Mouse (Mus musculus): ENCODE data around the gene Icosl. TPM values are rescaled to one million over a fixed set of nuclear protein-coding genes. Genes with fewer than 3 reads are reported as not detected.
"Not testable (repeated sequence)": the region's sequence is repeated elsewhere in the genome, so short reads cannot be mapped to it uniquely, and the experiment has no call there.

Icosl gene
- total and polyA plus RNA-seq, 2 experiments: 0.55 to 0.95 TPM

DNA sequence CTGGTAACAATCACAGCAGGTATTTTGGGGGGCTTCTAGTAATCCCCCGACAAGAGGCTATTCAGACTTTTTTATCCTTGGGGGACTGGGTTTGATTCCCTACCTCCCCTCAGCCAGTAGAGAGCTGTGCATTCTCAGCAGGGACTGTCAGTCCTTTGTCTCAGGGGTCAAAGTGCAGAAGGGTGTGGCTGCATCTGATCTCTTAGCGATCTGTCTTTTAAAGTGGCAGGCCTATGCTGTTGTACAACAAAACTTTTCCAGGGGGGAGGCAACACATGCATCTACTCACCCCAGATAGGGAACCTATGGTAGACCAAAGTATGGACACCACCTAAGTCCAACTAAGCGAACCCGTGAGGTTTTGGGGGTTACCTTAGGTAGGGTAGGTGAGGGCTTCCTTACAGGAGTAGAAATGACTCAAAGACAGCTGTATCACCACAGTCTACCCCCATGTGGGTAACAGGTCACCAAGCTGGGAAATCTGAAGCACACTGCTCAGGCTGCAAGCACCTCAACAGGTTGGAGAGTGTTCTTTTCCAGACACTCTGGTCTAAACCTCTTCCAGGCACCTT is 45.5 kb downstream of the Icosl start:
- Histone ChIP-seq H3K79me2 (ENCODE audit: control insufficient read depth, insufficient read depth, low read length) (no peaks in the 10 kb centered on the region), H3K4me3 (ENCODE audit: insufficient read depth, low read depth, low read length) (no peak overlapping the region), H3K27me3 (ENCODE audit: control insufficient read depth, insufficient read depth, low read length) (no peaks in the 10 kb centered on the region), H3K27ac (replicated peaks; ENCODE audit: insufficient read depth, low read depth, low read length) (no peak overlapping the region), H3K4me1 (ENCODE audit: control insufficient read depth, insufficient read depth, low read length) (no peaks in the 10 kb centered on the region), H3K9ac (ENCODE audit: low read depth, low read length) (no peak overlapping the region), H3K36me3 (ENCODE audit: control insufficient read depth, insufficient read depth, low read length) (no peaks in the 10 kb centered on the region)
- DNase-seq (ENCODE audit: extremely low read depth, low read depth, low spot score): no peak
- 86% methylated on average over 4 of the region's 4 CpGs for WGBS
- TF ChIP-seq CTCF (IDR thresholded peaks at IDR 0.05; ENCODE audit: low read depth, low read length) (no peak), POLR2A (IDR thresholded peaks at IDR 0.05; ENCODE audit: extremely low read depth, insufficient read depth, low read length) (no peak)

DNA sequence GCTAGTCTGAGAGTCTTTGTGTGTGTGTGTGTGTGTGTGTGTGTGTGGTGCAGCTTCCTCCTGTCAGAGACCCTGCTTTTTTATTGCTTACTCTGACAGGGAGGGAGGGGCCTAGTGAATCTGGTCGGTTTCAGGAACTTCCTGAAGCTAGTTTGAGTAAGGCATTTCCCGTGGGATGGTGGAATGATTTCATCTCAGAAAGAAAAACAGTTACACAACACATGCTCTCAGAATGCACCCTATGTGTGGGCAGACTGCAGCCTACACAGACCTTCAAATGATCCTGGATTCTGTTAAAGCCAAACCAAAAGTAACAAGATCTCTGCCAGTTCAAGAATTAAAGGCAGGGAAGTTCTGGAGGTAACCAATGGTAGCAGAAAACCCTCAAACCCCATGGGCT is 46.1 kb downstream of the Icosl start:
- DNase-seq (ENCODE audit: extremely low read depth, low read depth, low spot score): no peak
- H3K27ac ChIP-seq (replicated peaks; ENCODE audit: insufficient read depth, low read depth, low read length): no peak overlapping the region
- H3K4me3 ChIP-seq (ENCODE audit: insufficient read depth, low read depth, low read length): no peak overlapping the region
- H3K9ac ChIP-seq (ENCODE audit: low read depth, low read length): no peak overlapping the region
- 48% methylated on average over 2 of the region's 2 CpGs for WGBS
- H3K4me1 ChIP-seq (ENCODE audit: control insufficient read depth, insufficient read depth, low read length): no peaks in the 10 kb centered on the region
- H3K36me3 ChIP-seq (ENCODE audit: control insufficient read depth, insufficient read depth, low read length): no peaks in the 10 kb centered on the region
- TF ChIP-seq POLR2A (IDR thresholded peaks at IDR 0.05; ENCODE audit: extremely low read depth, insufficient read depth, low read length) (no peak), CTCF (IDR thresholded peaks at IDR 0.05; ENCODE audit: low read depth, low read length) (no peak)
- H3K27me3 ChIP-seq (ENCODE audit: control insufficient read depth, insufficient read depth, low read length): no peaks in the 10 kb centered on the region
- H3K79me2 ChIP-seq (ENCODE audit: control insufficient read depth, insufficient read depth, low read length): no peaks in the 10 kb centered on the region

DNA sequence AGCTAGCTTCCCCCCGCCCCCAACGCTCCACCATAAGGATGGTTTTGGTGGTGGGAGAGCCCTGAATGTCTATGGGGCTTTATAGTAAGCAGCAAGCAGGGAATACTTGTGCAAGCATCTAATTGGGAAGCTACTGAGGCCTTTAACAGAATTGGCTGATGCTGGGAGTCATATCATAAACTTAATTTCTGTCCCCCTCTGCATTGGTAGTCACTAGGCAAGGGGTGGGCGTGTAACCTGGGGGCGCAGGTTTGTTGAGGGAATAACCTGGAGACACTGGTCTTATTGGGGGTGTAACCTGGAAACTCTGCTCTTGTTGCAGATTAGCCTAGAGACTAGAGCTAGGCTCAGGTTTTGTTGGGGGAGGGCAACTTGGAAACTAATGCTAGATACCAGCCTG is 50.3 kb downstream of the Icosl start:
- no peak for TF ChIP-seq CTCF (IDR thresholded peaks at IDR 0.05; ENCODE audit: low read depth, low read length)
- TF ChIP-seq POLR2A (IDR thresholded peaks at IDR 0.05; ENCODE audit: extremely low read depth, insufficient read depth, low read length): no peak
- H3K36me3 ChIP-seq (ENCODE audit: control insufficient read depth, insufficient read depth, low read length): no peaks in the 10 kb centered on the region
- no peak overlapping the region for H3K9ac ChIP-seq (ENCODE audit: low read depth, low read length)
- no peaks in the 10 kb centered on the region; the same call in 1 of the 2 replicates for H3K4me1 ChIP-seq (ENCODE audit: control insufficient read depth, insufficient read depth, low read length)
- no peak for DNase-seq (ENCODE audit: extremely low read depth, low read depth, low spot score)
- H3K27ac ChIP-seq (replicated peaks; ENCODE audit: insufficient read depth, low read depth, low read length): no peak overlapping the region
- no peaks in the 10 kb centered on the region for H3K27me3 ChIP-seq (ENCODE audit: control insufficient read depth, insufficient read depth, low read length)
- H3K4me3 ChIP-seq (ENCODE audit: insufficient read depth, low read depth, low read length): no peak overlapping the region
- WGBS: 97% methylated on average over 4 of the region's 4 CpGs
- no peaks in the 10 kb centered on the region for H3K79me2 ChIP-seq (ENCODE audit: control insufficient read depth, insufficient read depth, low read length)

DNA sequence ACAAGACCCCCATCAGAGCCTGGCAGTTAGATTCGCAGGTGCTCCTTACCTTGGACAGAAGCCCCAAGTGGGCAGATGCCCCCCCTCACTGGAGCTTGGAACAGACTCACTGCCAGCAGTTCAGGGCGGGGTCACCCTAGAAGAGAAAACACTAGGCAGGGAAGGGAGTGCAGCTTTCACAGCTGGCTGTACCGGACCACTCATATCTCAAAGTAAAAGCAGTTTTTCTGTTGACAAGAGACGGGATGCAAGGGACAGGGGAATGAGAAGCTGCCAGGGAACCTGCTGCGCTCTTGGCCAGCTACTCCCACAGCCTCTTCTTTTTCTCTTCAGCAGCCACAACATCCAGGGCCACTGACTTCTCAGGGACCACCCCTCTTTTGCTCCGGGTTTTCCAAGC is 55.0 kb downstream of the Icosl start:
- H3K4me3 ChIP-seq (ENCODE audit: insufficient read depth, low read depth, low read length); H3K36me3 ChIP-seq (ENCODE audit: control insufficient read depth, insufficient read depth, low read length); H3K9ac ChIP-seq (ENCODE audit: low read depth, low read length); H3K79me2 ChIP-seq (ENCODE audit: control insufficient read depth, insufficient read depth, low read length); H3K27me3 ChIP-seq (ENCODE audit: control insufficient read depth, insufficient read depth, low read length); H3K4me1 ChIP-seq (ENCODE audit: control insufficient read depth, insufficient read depth, low read length); DNase-seq (ENCODE audit: extremely low read depth, low read depth, low spot score); H3K27ac ChIP-seq (replicated peaks; ENCODE audit: insufficient read depth, low read depth, low read length): not testable (repeated sequence)
- 59% methylated on average over 6 of the region's 6 CpGs for WGBS

DNA sequence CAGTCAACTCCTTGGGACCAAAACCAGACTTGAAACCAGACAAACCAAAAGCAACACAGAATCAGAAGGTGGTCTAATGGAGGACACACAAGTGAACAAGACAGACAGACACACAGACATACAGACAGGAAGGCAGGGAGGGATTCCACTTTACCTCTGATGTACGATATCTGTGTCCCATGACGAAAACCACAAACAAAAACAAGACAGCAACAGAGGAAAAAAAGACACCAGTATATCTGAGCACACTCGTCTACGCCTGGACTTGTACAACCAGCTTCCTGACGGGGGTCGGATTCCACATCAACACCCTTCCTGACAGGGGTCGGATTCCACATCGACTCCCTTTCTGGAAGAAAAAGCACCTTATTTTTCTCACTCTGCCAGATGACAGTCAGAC is 56.0 kb downstream of the Icosl start:
- not testable (repeated sequence) for H3K4me3 ChIP-seq (ENCODE audit: insufficient read depth, low read depth, low read length); H3K27me3 ChIP-seq (ENCODE audit: control insufficient read depth, insufficient read depth, low read length); DNase-seq (ENCODE audit: extremely low read depth, low read depth, low spot score); H3K79me2 ChIP-seq (ENCODE audit: control insufficient read depth, insufficient read depth, low read length); H3K4me1 ChIP-seq (ENCODE audit: control insufficient read depth, insufficient read depth, low read length); H3K9ac ChIP-seq (ENCODE audit: low read depth, low read length); H3K27ac ChIP-seq (replicated peaks; ENCODE audit: insufficient read depth, low read depth, low read length); H3K36me3 ChIP-seq (ENCODE audit: control insufficient read depth, insufficient read depth, low read length)
- 79% methylated on average over 8 of the region's 8 CpGs for WGBS

DNA sequence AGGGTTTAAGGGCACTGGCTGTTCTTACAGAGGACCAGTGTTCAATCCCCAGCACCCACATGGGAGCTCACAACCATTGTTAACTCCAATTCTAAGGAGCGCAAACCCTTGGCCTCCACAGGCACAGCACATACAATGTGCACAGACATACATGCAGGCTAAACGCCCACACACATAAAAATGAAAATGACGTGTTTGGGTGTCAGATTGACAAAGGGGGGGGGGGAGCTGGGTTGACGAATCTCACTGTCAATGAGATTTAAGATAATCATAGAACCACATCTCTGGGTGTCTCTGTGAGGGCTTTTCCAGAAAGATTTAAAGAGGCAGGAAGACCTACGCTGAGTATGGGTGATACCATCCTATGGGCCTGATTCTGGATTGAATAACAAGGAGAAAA is 57.2 kb downstream of the Icosl start:
- no peak for DNase-seq (ENCODE audit: extremely low read depth, low read depth, low spot score)
- TF ChIP-seq CTCF (IDR thresholded peaks at IDR 0.05; ENCODE audit: low read depth, low read length): no peak
- TF ChIP-seq POLR2A (IDR thresholded peaks at IDR 0.05; ENCODE audit: extremely low read depth, insufficient read depth, low read length): no peak
- Histone ChIP-seq H3K79me2 (ENCODE audit: control insufficient read depth, insufficient read depth, low read length) (no peaks in the 10 kb centered on the region), H3K4me3 (ENCODE audit: insufficient read depth, low read depth, low read length) (no peak overlapping the region), H3K27ac (replicated peaks; ENCODE audit: insufficient read depth, low read depth, low read length) (no peak overlapping the region), H3K4me1 (ENCODE audit: control insufficient read depth, insufficient read depth, low read length) (no peaks in the 10 kb centered on the region; the same call in 1 of the 2 replicates), H3K9ac (ENCODE audit: low read depth, low read length) (no peak overlapping the region), H3K36me3 (ENCODE audit: control insufficient read depth, insufficient read depth, low read length) (no peaks in the 10 kb centered on the region), H3K27me3 (ENCODE audit: control insufficient read depth, insufficient read depth, low read length) (no peaks in the 10 kb centered on the region)
- WGBS: 94% methylated on average over 5 of the region's 5 CpGs

Measured in liver, adult 2 months (tissue).